Mouse (Mus musculus): ENCODE measurements around the gene Stac. TPM values are rescaled to one million over a fixed set of nuclear protein-coding genes. Genes with fewer than 3 reads are reported as not detected.

The Stac gene
- polyA plus RNA-seq, 1 experiment from 2014 or later = 1.7 TPM

DNA sequence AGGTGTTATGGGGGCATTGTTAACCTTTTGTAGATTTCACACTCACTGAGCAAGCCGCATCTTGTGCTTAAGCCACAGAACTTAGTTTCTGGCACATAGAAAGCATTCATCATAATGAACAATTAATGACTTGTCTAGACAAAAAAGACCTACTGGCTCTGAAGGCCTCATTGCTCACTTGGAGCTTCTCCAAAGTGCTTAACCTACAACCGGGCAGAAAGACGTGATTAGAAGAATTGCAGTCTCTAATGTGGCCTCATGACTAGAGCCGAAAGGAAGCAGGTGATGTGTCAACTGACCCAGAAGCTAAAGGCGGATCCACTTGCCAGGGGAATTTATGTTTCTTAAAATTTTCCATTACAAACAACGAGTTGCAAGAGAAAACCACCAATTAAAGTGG lies 147.5 kb downstream of the Stac start:
- no peaks in the 10 kb centered on the region for H3K9me3 ChIP-seq (ENCODE audit: control insufficient read depth)
- no peaks in the 10 kb centered on the region for H3K27me3 ChIP-seq (replicated peaks; ENCODE audit: control insufficient read depth, insufficient read depth, low read length)
- H3K27ac ChIP-seq (ENCODE audit: low read depth, low read length) = no peak overlapping the region
- ATAC-seq = no peak
- no peak overlapping the region for H3K4me2 ChIP-seq (replicated peaks; ENCODE audit: low read depth)
- H3K36me3 ChIP-seq (ENCODE audit: control insufficient read depth, insufficient read depth) = no peaks in the 10 kb centered on the region
- H3K4me3 ChIP-seq (ENCODE audit: low read depth, low read length) = no peak overlapping the region
- no peaks in the 10 kb centered on the region for H3K4me1 ChIP-seq (replicated peaks; ENCODE audit: control insufficient read depth, insufficient read depth, low read length)
- WGBS = 73% methylated on average over 6 of the region's 6 CpGs
- TF ChIP-seq CTCF (IDR thresholded peaks at IDR 0.05; ENCODE audit: low read depth) = no peak
- H3K9ac ChIP-seq (ENCODE audit: low read depth, low read length) = no peak overlapping the region

DNA sequence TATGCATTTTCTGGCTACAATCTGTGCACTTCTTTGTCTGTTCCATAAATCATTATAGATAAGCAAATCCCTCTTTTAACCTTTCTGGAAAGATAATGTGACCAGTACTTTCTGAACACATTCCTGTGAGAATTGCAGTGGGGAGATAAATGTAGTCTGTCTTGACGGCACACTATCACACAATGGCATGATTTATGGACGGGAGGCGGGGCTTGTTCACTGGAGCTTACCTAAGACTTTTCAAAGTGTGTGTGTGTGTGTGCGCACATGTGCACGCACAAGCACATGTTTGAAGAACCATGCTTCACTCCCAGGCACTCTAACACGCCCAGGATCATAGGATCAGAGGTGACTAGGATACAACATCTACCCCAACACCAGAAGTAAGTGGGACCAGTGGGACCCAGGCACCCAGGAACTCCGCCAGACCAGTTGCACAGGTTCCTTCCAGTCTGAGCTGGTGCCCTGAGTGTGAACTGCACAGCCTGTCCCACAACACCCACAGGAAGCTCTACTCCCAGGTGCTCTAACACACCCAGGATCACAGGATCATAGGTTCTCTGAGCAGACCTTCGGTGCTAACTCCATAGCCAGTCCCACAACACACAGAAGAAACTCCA lies 154.6 kb downstream of the Stac start:
- no peaks in the 10 kb centered on the region for H3K36me3 ChIP-seq (ENCODE audit: control insufficient read depth, insufficient read depth)
- no peak overlapping the region for H3K9ac ChIP-seq (ENCODE audit: low read depth, low read length)
- H3K4me3 ChIP-seq (ENCODE audit: low read depth, low read length) = no peak overlapping the region
- H3K4me1 ChIP-seq (replicated peaks; ENCODE audit: control insufficient read depth, insufficient read depth, low read length) = peaks cover 3% of the 10 kb centered on the region; the same call in 1 of the 2 replicates
- 37% methylated on average over 8 of the region's 8 CpGs for whole genome bisulfite sequencing
- peak overlapping the region; percentile 30; the same call in 1 of the 2 replicates for H3K4me2 ChIP-seq (replicated peaks; ENCODE audit: low read depth)
- TF ChIP-seq CTCF (IDR thresholded peaks at IDR 0.05; ENCODE audit: low read depth) = no peak
- H3K9me3 ChIP-seq (ENCODE audit: control insufficient read depth) = no peaks in the 10 kb centered on the region
- ATAC-seq = peak; percentile 83
- H3K27ac ChIP-seq (ENCODE audit: low read depth, low read length) = no peak overlapping the region
- no peaks in the 10 kb centered on the region for H3K27me3 ChIP-seq (replicated peaks; ENCODE audit: control insufficient read depth, insufficient read depth, low read length)

DNA sequence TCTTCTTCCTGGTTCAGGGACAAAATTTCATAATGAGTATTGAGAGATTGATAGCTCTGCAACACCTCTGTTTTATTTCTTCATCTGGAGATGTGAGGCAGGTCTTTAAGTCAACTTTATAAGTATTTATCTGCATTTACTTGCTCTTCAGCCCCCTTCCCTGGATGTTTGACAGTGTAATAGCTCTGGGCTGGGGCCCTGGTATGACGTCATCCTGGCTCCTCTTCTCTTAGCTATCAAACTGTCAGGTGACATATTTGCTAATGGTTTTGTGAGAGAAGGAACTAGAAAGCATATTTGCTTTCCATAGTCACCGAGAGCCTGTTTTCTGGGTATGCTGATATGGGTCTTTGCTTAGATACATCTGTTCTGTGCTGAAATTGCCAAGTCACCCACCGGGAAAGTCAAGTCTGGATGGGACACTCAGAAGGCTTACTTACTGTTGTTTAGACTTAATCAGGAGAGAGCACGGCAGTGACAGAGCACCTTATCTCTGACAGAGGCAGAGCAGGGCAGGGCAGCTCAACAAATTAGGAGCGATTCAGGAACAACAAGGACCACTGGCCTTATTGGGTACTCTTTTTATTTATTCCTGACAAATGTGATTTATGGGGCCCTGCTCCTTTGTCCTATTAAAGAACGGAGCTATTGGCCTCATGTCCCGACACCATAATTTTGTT lies 155.3 kb downstream of the Stac start:
- Histone ChIP-seq H3K4me1 (replicated peaks; ENCODE audit: control insufficient read depth, insufficient read depth, low read length) (peaks cover 3% of the 10 kb centered on the region; the same call in 1 of the 2 replicates), H3K9me3 (ENCODE audit: control insufficient read depth) (no peaks in the 10 kb centered on the region), H3K27me3 (replicated peaks; ENCODE audit: control insufficient read depth, insufficient read depth, low read length) (no peaks in the 10 kb centered on the region), H3K27ac (ENCODE audit: low read depth, low read length) (no peak overlapping the region), H3K4me2 (replicated peaks; ENCODE audit: low read depth) (peak overlapping the region; percentile 30; the same call in 1 of the 2 replicates), H3K9ac (ENCODE audit: low read depth, low read length) (no peak overlapping the region), H3K36me3 (ENCODE audit: control insufficient read depth, insufficient read depth) (no peaks in the 10 kb centered on the region), H3K4me3 (ENCODE audit: low read depth, low read length) (no peak overlapping the region)
- no peak for TF ChIP-seq CTCF (IDR thresholded peaks at IDR 0.05; ENCODE audit: low read depth)
- 0 out of 2 replicates have a peak, but pooled peaks have one; percentile 38 for ATAC-seq
- WGBS = 11% methylated on average over 7 of the region's 7 CpGs

DNA sequence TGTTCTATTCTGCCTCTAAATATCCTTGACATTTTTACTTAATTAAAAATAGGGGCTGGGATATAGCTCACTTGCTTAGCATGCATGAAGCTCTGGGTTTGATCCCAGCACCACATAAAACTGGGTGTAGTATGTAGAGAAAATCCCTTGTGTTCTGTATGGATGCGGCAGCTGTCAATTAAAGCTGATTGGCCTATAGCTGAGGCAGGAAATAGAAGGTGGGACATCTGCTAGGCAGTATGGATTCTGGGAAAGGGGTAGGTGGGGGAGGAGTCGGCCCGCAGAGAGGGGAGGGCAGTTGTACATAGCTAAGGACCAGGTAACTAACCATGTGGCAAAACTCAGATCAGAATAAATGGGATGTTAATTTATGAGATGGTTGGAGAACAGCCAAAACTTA lies 166.3 kb downstream of the Stac start:
- Histone ChIP-seq H3K4me3 (ENCODE audit: low read depth, low read length) (no peak overlapping the region), H3K36me3 (ENCODE audit: control insufficient read depth, insufficient read depth) (no peaks in the 10 kb centered on the region), H3K4me2 (replicated peaks; ENCODE audit: low read depth) (no peak overlapping the region), H3K27ac (ENCODE audit: low read depth, low read length) (no peak overlapping the region), H3K27me3 (replicated peaks; ENCODE audit: control insufficient read depth, insufficient read depth, low read length) (no peaks in the 10 kb centered on the region), H3K9me3 (ENCODE audit: control insufficient read depth) (no peaks in the 10 kb centered on the region), H3K9ac (ENCODE audit: low read depth, low read length) (no peak overlapping the region), H3K4me1 (replicated peaks; ENCODE audit: control insufficient read depth, insufficient read depth, low read length) (no peaks in the 10 kb centered on the region)
- WGBS = 93% methylated on average over 3 of the region's 3 CpGs
- ATAC-seq = no peak
- no peak for TF ChIP-seq CTCF (IDR thresholded peaks at IDR 0.05; ENCODE audit: low read depth)

DNA sequence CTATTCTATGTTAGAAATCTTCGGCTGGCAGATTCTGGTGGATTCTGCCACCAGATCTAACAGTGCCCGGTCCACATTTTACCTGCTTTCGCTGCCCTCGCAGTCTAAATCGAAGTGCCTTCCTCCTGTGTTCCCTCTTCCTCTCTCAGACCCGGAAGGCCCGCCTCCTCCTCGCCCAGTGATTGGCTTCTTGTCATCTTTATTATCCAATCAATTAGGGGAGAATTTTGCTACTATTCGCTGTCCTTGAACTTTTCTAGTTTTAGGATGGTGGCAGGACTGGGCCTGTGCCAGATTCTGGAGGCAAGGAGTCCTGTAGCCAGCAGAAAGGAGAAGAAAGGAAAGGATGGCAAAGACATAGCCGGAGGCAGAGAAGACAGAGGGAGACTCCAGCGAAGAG lies 167.0 kb downstream of the Stac start:
- Histone ChIP-seq H3K4me3 (ENCODE audit: low read depth, low read length) (no peak overlapping the region), H3K36me3 (ENCODE audit: control insufficient read depth, insufficient read depth) (no peaks in the 10 kb centered on the region), H3K9me3 (ENCODE audit: control insufficient read depth) (no peaks in the 10 kb centered on the region), H3K4me2 (replicated peaks; ENCODE audit: low read depth) (no peak overlapping the region), H3K4me1 (replicated peaks; ENCODE audit: control insufficient read depth, insufficient read depth, low read length) (no peaks in the 10 kb centered on the region), H3K27me3 (replicated peaks; ENCODE audit: control insufficient read depth, insufficient read depth, low read length) (no peaks in the 10 kb centered on the region), H3K27ac (ENCODE audit: low read depth, low read length) (no peak overlapping the region), H3K9ac (ENCODE audit: low read depth, low read length) (no peak overlapping the region)
- 91% methylated on average over 11 of the region's 11 CpGs for WGBS
- TF ChIP-seq CTCF (IDR thresholded peaks at IDR 0.05; ENCODE audit: low read depth) = no peak
- ATAC-seq = no peak

DNA sequence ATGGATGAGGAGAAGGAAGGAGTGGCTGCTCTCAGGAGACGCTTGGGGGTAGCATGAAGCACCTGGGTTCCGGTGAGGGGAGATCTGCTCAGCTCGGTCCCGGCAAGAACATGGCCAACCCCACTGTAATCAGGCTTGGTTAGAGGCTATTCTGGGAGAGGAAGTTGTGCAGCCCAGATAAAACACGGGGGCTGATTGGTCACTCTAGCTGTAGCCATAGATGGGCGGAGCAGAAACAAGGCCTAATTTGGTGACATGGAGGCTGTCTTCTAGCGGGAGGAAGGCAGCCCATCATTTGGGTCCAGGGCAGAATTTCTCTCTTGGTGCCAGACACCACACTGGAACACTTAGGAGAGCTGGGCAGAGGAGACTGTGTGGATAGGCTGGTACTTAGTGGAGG lies 167.9 kb downstream of the Stac start:
- H3K4me3 ChIP-seq (ENCODE audit: low read depth, low read length) = no peak overlapping the region
- no peak overlapping the region for H3K4me2 ChIP-seq (replicated peaks; ENCODE audit: low read depth)
- H3K9me3 ChIP-seq (ENCODE audit: control insufficient read depth) = no peaks in the 10 kb centered on the region
- no peak overlapping the region for H3K27ac ChIP-seq (ENCODE audit: low read depth, low read length)
- no peak for TF ChIP-seq CTCF (IDR thresholded peaks at IDR 0.05; ENCODE audit: low read depth)
- H3K27me3 ChIP-seq (replicated peaks; ENCODE audit: control insufficient read depth, insufficient read depth, low read length) = no peaks in the 10 kb centered on the region
- no peaks in the 10 kb centered on the region for H3K36me3 ChIP-seq (ENCODE audit: control insufficient read depth, insufficient read depth)
- H3K9ac ChIP-seq (ENCODE audit: low read depth, low read length) = no peak overlapping the region
- ATAC-seq = no peak
- 93% methylated on average over 7 of the region's 7 CpGs for WGBS
- no peaks in the 10 kb centered on the region for H3K4me1 ChIP-seq (replicated peaks; ENCODE audit: control insufficient read depth, insufficient read depth, low read length)
